Mouse (Mus musculus): Measurements from ENCODE around the gene Pign. TPM values are rescaled to one million over a fixed set of nuclear protein-coding genes. Genes with fewer than 3 reads are reported as not detected.

The Pign gene
- polyA plus RNA-seq, 1 experiment: not detected

DNA sequence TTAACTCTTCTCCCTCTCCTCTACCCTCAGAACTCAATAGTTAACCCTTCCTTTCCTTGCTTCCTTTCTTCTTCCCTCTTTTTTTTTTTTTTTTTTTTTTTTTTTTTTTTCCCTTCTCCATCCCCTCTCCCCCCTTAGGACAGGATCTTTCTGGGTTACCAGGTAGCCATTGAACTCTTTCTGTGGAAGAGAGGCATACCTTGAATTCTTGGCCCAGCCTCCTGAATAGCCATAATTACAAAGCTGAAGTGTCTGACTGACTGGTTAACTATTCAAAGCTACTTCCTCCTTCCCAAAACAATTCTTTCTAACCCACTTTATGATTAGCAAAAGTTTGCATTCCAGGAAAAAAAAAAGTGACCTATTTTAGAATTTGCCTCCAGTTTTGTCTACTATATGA lies 6.2 kb upstream of the Pign start:
- Histone ChIP-seq H3K27ac (ENCODE audit: insufficient read depth, low read depth, low read length) (no peak overlapping the region), H3K4me3 (ENCODE audit: insufficient read depth, low read depth, low read length) (no peak overlapping the region), H3K4me1 (ENCODE audit: control insufficient read depth, insufficient read depth, low read length) (peaks cover 5% of the 10 kb centered on the region)
- TF ChIP-seq CTCF (IDR thresholded peaks at IDR 0.05; ENCODE audit: insufficient read depth, low read depth, low read length) (no peak), POLR2A (IDR thresholded peaks at IDR 0.05; ENCODE audit: insufficient read depth, low read depth, low read length) (no peak)

GRCm38 (mm10) chr1:105663962-105664812 lies 710 bp upstream of the Pign start:
- under 1% methylated on average over 68 of the region's 68 CpGs for WGBS
- TF ChIP-seq CTCF (IDR thresholded peaks at IDR 0.05; ENCODE audit: insufficient read depth, low read depth, low read length): no peak
- TF ChIP-seq POLR2A (IDR thresholded peaks at IDR 0.05; ENCODE audit: insufficient read depth, low read depth, low read length): no peak
- H3K4me1 ChIP-seq (ENCODE audit: control insufficient read depth, insufficient read depth, low read length): peaks cover 5% of the 10 kb centered on the region
- H3K4me3 ChIP-seq (ENCODE audit: insufficient read depth, low read depth, low read length): peak overlapping the region; percentile 98
- peak overlapping the region; percentile 84 for H3K27ac ChIP-seq (ENCODE audit: insufficient read depth, low read depth, low read length)

GRCm38 (mm10) chr1:105662820-105663170 lies 682 bp downstream of the Pign start:
- Histone ChIP-seq H3K4me1 (ENCODE audit: control insufficient read depth, insufficient read depth, low read length) (peaks cover 5% of the 10 kb centered on the region), H3K27ac (ENCODE audit: insufficient read depth, low read depth, low read length) (no peak overlapping the region), H3K4me3 (ENCODE audit: insufficient read depth, low read depth, low read length) (peak overlapping the region; percentile 98)
- 8% methylated on average over 6 of the region's 6 CpGs for WGBS
- no peak for TF ChIP-seq POLR2A (IDR thresholded peaks at IDR 0.05; ENCODE audit: insufficient read depth, low read depth, low read length)
- no peak for TF ChIP-seq CTCF (IDR thresholded peaks at IDR 0.05; ENCODE audit: insufficient read depth, low read depth, low read length)

GRCm38 (mm10) chr1:105660015-105660414 lies 3.5 kb downstream of the Pign start:
- Histone ChIP-seq H3K4me1 (ENCODE audit: control insufficient read depth, insufficient read depth, low read length) (no peaks in the 10 kb centered on the region), H3K4me3 (ENCODE audit: insufficient read depth, low read depth, low read length) (no peak overlapping the region), H3K27ac (ENCODE audit: insufficient read depth, low read depth, low read length) (no peak overlapping the region)
- WGBS: 22% methylated on average over 3 of the region's 3 CpGs
- TF ChIP-seq CTCF (IDR thresholded peaks at IDR 0.05; ENCODE audit: insufficient read depth, low read depth, low read length): no peak

GRCm38 (mm10) chr1:105653981-105654380 lies 9.5 kb downstream of the Pign start:
- Histone ChIP-seq H3K4me3 (ENCODE audit: insufficient read depth, low read depth, low read length) (no peak overlapping the region), H3K4me1 (ENCODE audit: control insufficient read depth, insufficient read depth, low read length) (no peaks in the 10 kb centered on the region), H3K27ac (ENCODE audit: insufficient read depth, low read depth, low read length) (no peak overlapping the region)
- WGBS: 98% methylated on average over 1 of the region's 1 CpGs
- no peak for TF ChIP-seq POLR2A (IDR thresholded peaks at IDR 0.05; ENCODE audit: insufficient read depth, low read depth, low read length)
- TF ChIP-seq CTCF (IDR thresholded peaks at IDR 0.05; ENCODE audit: insufficient read depth, low read depth, low read length): no peak

- TF ChIP-seq POLR2A (IDR thresholded peaks at IDR 0.05; ENCODE audit: insufficient read depth, low read depth, low read length): no peak
- TF ChIP-seq CTCF (IDR thresholded peaks at IDR 0.05; ENCODE audit: insufficient read depth, low read depth, low read length): no peak
- no peak overlapping the region for H3K4me3 ChIP-seq (ENCODE audit: insufficient read depth, low read depth, low read length)
- 97% methylated on average over 1 of the region's 1 CpGs for WGBS
- no peak overlapping the region for H3K27ac ChIP-seq (ENCODE audit: insufficient read depth, low read depth, low read length)
- H3K4me1 ChIP-seq (ENCODE audit: control insufficient read depth, insufficient read depth, low read length): no peaks in the 10 kb centered on the region
Measured at GRCm38 (mm10) chr1:105650650-105651049, 12.8 kb downstream of the Pign start.

GRCm38 (mm10) chr1:105644093-105644492 lies 19.4 kb downstream of the Pign start:
- no peak overlapping the region for H3K4me3 ChIP-seq (ENCODE audit: insufficient read depth, low read depth, low read length)
- WGBS: 87% methylated on average over 3 of the region's 3 CpGs
- no peaks in the 10 kb centered on the region for H3K4me1 ChIP-seq (ENCODE audit: control insufficient read depth, insufficient read depth, low read length)
- no peak overlapping the region for H3K27ac ChIP-seq (ENCODE audit: insufficient read depth, low read depth, low read length)
- TF ChIP-seq POLR2A (IDR thresholded peaks at IDR 0.05; ENCODE audit: insufficient read depth, low read depth, low read length) (no peak), CTCF (IDR thresholded peaks at IDR 0.05; ENCODE audit: insufficient read depth, low read depth, low read length) (no peak)

- Histone ChIP-seq H3K27ac (ENCODE audit: insufficient read depth, low read depth, low read length) (no peak overlapping the region), H3K4me3 (ENCODE audit: insufficient read depth, low read depth, low read length) (no peak overlapping the region), H3K4me1 (ENCODE audit: control insufficient read depth, insufficient read depth, low read length) (no peaks in the 10 kb centered on the region)
- 22% methylated on average over 3 of the region's 3 CpGs for WGBS
- no peak for TF ChIP-seq POLR2A (IDR thresholded peaks at IDR 0.05; ENCODE audit: insufficient read depth, low read depth, low read length)
- TF ChIP-seq CTCF (IDR thresholded peaks at IDR 0.05; ENCODE audit: insufficient read depth, low read depth, low read length): no peak
Measured at GRCm38 (mm10) chr1:105630481-105630880, 33.0 kb downstream of the Pign start.

- WGBS: 68% methylated on average over 2 of the region's 2 CpGs
- no peak for TF ChIP-seq POLR2A (IDR thresholded peaks at IDR 0.05; ENCODE audit: insufficient read depth, low read depth, low read length)
- TF ChIP-seq CTCF (IDR thresholded peaks at IDR 0.05; ENCODE audit: insufficient read depth, low read depth, low read length): no peak
- Histone ChIP-seq H3K4me1 (ENCODE audit: control insufficient read depth, insufficient read depth, low read length) (no peaks in the 10 kb centered on the region), H3K4me3 (ENCODE audit: insufficient read depth, low read depth, low read length) (no peak overlapping the region), H3K27ac (ENCODE audit: insufficient read depth, low read depth, low read length) (no peak overlapping the region)
Measured at GRCm38 (mm10) chr1:105589673-105590072, 73.8 kb downstream of the Pign start.

Measured in olfactory bulb, adult 2 months (tissue).